Mouse (Mus musculus) MEL (cell line): ENCODE results near the gene Gpr171. TPM values are rescaled to one million over a fixed set of nuclear protein-coding genes. Genes with fewer than 3 reads are reported as not detected.

Source experiments
- DNase-seq: peaks from one replicate; pipeline ENCODE4 v3.0.0; 2011; ENCODE audit warnings: low read depth, low spot score
- H3K27ac ChIP-seq: 2 replicates; pipeline ENCODE4 v1.5.1; 2012; ENCODE audit warnings: low read depth, mild to moderate bottlenecking, control low read depth, low read length, moderate library complexity; ENCODE audit not compliant: control insufficient read depth
- H3K27me3 ChIP-seq, 2 experiments: fragments of 150-350 bp in 1 of 2; sonication (generic) in 1 of 2; 2 replicates each; pipeline ENCODE4 v1.6.1; 2012; ENCODE audit warnings: low read length in 2 of 2, mild to moderate bottlenecking in 2 of 2, improper control_type of control experiment in 1 of 2, moderate library complexity in 1 of 2; ENCODE audit not compliant: insufficient read depth in 2 of 2, control insufficient read depth in 1 of 2
- H3K36me3 ChIP-seq, 2 experiments: 2 replicates each; pipeline ENCODE4 v1.6.1; 2012 to 2014; ENCODE audit warnings: low read length in 2 of 2, improper control_type of control experiment in 1 of 2, inconsistent platforms in 1 of 2, mild to moderate bottlenecking in 1 of 2; ENCODE audit not compliant: insufficient read depth in 2 of 2, control insufficient read depth in 1 of 2
- H3K4me1 ChIP-seq, 2 experiments: fragments of 150-350 bp in 1 of 2; sonication (generic) in 1 of 2; 2 replicates each; pipeline ENCODE4 v1.6.1; 2012; ENCODE audit warnings: low read length in 2 of 2, improper control_type of control experiment in 1 of 2, mild to moderate bottlenecking in 1 of 2; ENCODE audit not compliant: insufficient read depth in 2 of 2, control insufficient read depth in 1 of 2
- H3K4me3 ChIP-seq, 2 experiments: fragments of 150-350 bp in 1 of 2; sonication (generic) in 1 of 2; 2 replicates each; pipeline ENCODE4 v1.5.1; 2012; ENCODE audit warnings: low read depth in 2 of 2, low read length in 2 of 2, mild to moderate bottlenecking in 2 of 2, moderate library complexity in 2 of 2, control low read depth in 1 of 2, improper control_type of control experiment in 1 of 2; ENCODE audit not compliant: control insufficient read depth in 1 of 2, insufficient read depth in 1 of 2
- H3K79me2 ChIP-seq: 2 replicates; pipeline ENCODE4 v1.6.1; 2012; ENCODE audit warnings: mild to moderate bottlenecking, low read length, moderate library complexity; ENCODE audit not compliant: control insufficient read depth, poor library complexity, insufficient read depth
- H3K9ac ChIP-seq: 2 replicates; pipeline ENCODE4 v1.6.1; 2012; ENCODE audit warnings: low read depth, mild to moderate bottlenecking, control low read depth, low read length, moderate library complexity; ENCODE audit not compliant: control insufficient read depth, poor library complexity, severe bottlenecking
- H3K9me3 ChIP-seq: fragments of 150-350 bp; sonication (generic); replicated peaks from 2 replicates; pipeline ENCODE4 v1.6.1; 2012; ENCODE audit warnings: mild to moderate bottlenecking, low read length, improper control_type of control experiment, moderate library complexity; ENCODE audit not compliant: insufficient read depth
- BHLHE40 ChIP-seq: IDR thresholded peaks from 2 replicates; pipeline ENCODE4 v1.6.1; 2012; ENCODE audit warnings: low read depth, mild to moderate bottlenecking, inconsistent platforms, low read length, improper control_type of control experiment, borderline replicate concordance
- CHD1 ChIP-seq: IDR thresholded peaks from 2 replicates; pipeline ENCODE4 v1.6.1; 2012; ENCODE audit warnings: low read depth, mild to moderate bottlenecking, inconsistent platforms, low read length, improper control_type of control experiment
- CHD2 ChIP-seq: IDR thresholded peaks from 2 replicates; pipeline ENCODE4 v1.6.1; 2011; ENCODE audit warnings: low read length, improper control_type of control experiment
- CTCF ChIP-seq, 3 experiments: IDR thresholded peaks in 2 of 3; conservative IDR thresholded peaks in 1 of 3; 2 replicates each; pipeline ENCODE4 v1.5.1; 2011 to 2012; ENCODE audit warnings: low read length in 3 of 3, low read depth in 2 of 3, mild to moderate bottlenecking in 2 of 3, improper control_type of control experiment in 1 of 3, inconsistent platforms in 1 of 3, mixed read lengths in 1 of 3, moderate library complexity in 1 of 3; ENCODE audit not compliant: control insufficient read depth in 1 of 3, insufficient read depth in 1 of 3, poor library complexity in 1 of 3, severe bottlenecking in 1 of 3
- E2F4 ChIP-seq: IDR thresholded peaks from 2 replicates; pipeline ENCODE4 v1.6.1; 2011; ENCODE audit warnings: low read depth, low read length, improper control_type of control experiment, borderline replicate concordance
- ELF1 ChIP-seq: IDR thresholded peaks from 2 replicates; pipeline ENCODE4 v1.6.1; 2014; ENCODE audit warnings: low read depth, mild to moderate bottlenecking, inconsistent platforms, low read length, improper control_type of control experiment, moderate library complexity
- EP300 ChIP-seq, 2 experiments: IDR thresholded peaks; 2 replicates each; pipeline ENCODE4 v1.6.1; 2011; ENCODE audit warnings: improper control_type of control experiment in 2 of 2, low read length in 2 of 2, low read depth in 1 of 2, mild to moderate bottlenecking in 1 of 2
- ETS1 ChIP-seq: IDR thresholded peaks from 2 replicates; pipeline ENCODE4 v1.6.1; 2012; ENCODE audit warnings: low read depth, mild to moderate bottlenecking, inconsistent platforms, low read length, improper control_type of control experiment, moderate library complexity
- GABPA ChIP-seq: IDR thresholded peaks from 2 replicates; pipeline ENCODE4 v1.6.1; 2012; ENCODE audit warnings: low read depth, mild to moderate bottlenecking, inconsistent platforms, low read length, improper control_type of control experiment, moderate library complexity
- GATA1 ChIP-seq: IDR thresholded peaks from 2 replicates; pipeline ENCODE4 v1.6.1; 2011; ENCODE audit warnings: low read depth, low read length, improper control_type of control experiment
- HCFC1 ChIP-seq: IDR thresholded peaks from 2 replicates; pipeline ENCODE4 v1.6.1; 2012; ENCODE audit warnings: low read depth, mild to moderate bottlenecking, inconsistent platforms, low read length, improper control_type of control experiment, moderate library complexity
- JUND ChIP-seq: IDR thresholded peaks from 2 replicates; pipeline ENCODE4 v1.6.1; 2011; ENCODE audit warnings: low read depth, mild to moderate bottlenecking, improper control_type of control experiment, low read length
- MAX ChIP-seq: IDR thresholded peaks from 2 replicates; pipeline ENCODE4 v1.6.1; 2011; ENCODE audit warnings: low read length, improper control_type of control experiment
- MAZ ChIP-seq: IDR thresholded peaks from 2 replicates; pipeline ENCODE4 v1.6.1; 2012; ENCODE audit warnings: low read depth, mild to moderate bottlenecking, inconsistent platforms, low read length, improper control_type of control experiment
- MEF2A ChIP-seq: IDR thresholded peaks from 2 replicates; pipeline ENCODE4 v1.6.1; 2014; ENCODE audit warnings: low read depth, mild to moderate bottlenecking, inconsistent platforms, low read length, improper control_type of control experiment; ENCODE audit not compliant: poor library complexity, insufficient replicate concordance, severe bottlenecking; ENCODE audit errors: extremely low read depth
- MXI1 ChIP-seq: IDR thresholded peaks from 2 replicates; pipeline ENCODE4 v1.6.1; 2011; ENCODE audit warnings: mild to moderate bottlenecking, low read depth, low read length, improper control_type of control experiment
- MYB ChIP-seq: IDR thresholded peaks from 2 replicates; pipeline ENCODE4 v1.6.1; 2011; ENCODE audit warnings: mild to moderate bottlenecking, low read depth, low read length, improper control_type of control experiment
- NRF1 ChIP-seq: IDR thresholded peaks from 2 replicates; pipeline ENCODE4 v1.6.1; 2014; ENCODE audit warnings: low read depth, mild to moderate bottlenecking, inconsistent platforms, low read length, improper control_type of control experiment, moderate library complexity; ENCODE audit not compliant: poor library complexity, insufficient read depth, severe bottlenecking
- POLR2AphosphoS2 ChIP-seq: IDR thresholded peaks from 2 replicates; pipeline ENCODE4 v1.6.1; 2011; ENCODE audit warnings: low read length, improper control_type of control experiment
- RAD21 ChIP-seq: IDR thresholded peaks from 2 replicates; pipeline ENCODE4 v1.6.1; 2011; ENCODE audit warnings: mild to moderate bottlenecking, low read depth, low read length, improper control_type of control experiment
- RCOR1 ChIP-seq: IDR thresholded peaks from 2 replicates; pipeline ENCODE4 v1.6.1; 2012; ENCODE audit warnings: low read depth, mild to moderate bottlenecking, inconsistent platforms, low read length, improper control_type of control experiment
- SIN3A ChIP-seq: IDR thresholded peaks from 2 replicates; pipeline ENCODE4 v1.6.1; 2012; ENCODE audit warnings: low read length, improper control_type of control experiment, inconsistent platforms
- SMC3 ChIP-seq: IDR thresholded peaks from 2 replicates; pipeline ENCODE4 v1.6.1; 2011; ENCODE audit warnings: low read depth, low read length, improper control_type of control experiment
- TAL1 ChIP-seq: IDR thresholded peaks from 2 replicates; pipeline ENCODE4 v1.6.1; 2012; ENCODE audit warnings: mild to moderate bottlenecking, inconsistent platforms, low read length, moderate library complexity, mixed read lengths
- TCF12 ChIP-seq: IDR thresholded peaks from 2 replicates; pipeline ENCODE4 v1.6.1; 2014; ENCODE audit warnings: low read depth, mild to moderate bottlenecking, inconsistent platforms, low read length, improper control_type of control experiment, moderate library complexity
- UBTF ChIP-seq: IDR thresholded peaks from 2 replicates; pipeline ENCODE4 v1.6.1; 2012; ENCODE audit warnings: low read depth, mild to moderate bottlenecking, inconsistent platforms, low read length, improper control_type of control experiment, moderate library complexity, borderline replicate concordance; ENCODE audit not compliant: insufficient read depth
- USF1 ChIP-seq: IDR thresholded peaks from 2 replicates; pipeline ENCODE4 v1.6.1; 2014; ENCODE audit warnings: low read depth, mild to moderate bottlenecking, inconsistent platforms, low read length, improper control_type of control experiment, moderate library complexity
- USF2 ChIP-seq, 2 experiments: IDR thresholded peaks; 2 replicates each; pipeline ENCODE4 v1.6.1; 2011 to 2012; ENCODE audit warnings: improper control_type of control experiment in 2 of 2, low read length in 2 of 2, borderline replicate concordance in 1 of 2, inconsistent platforms in 1 of 2, low read depth in 1 of 2, mild to moderate bottlenecking in 1 of 2; ENCODE audit not compliant: insufficient read depth in 1 of 2
- ZMIZ1 ChIP-seq: IDR thresholded peaks from 2 replicates; pipeline ENCODE4 v1.6.1; 2012; ENCODE audit warnings: low read depth, mild to moderate bottlenecking, inconsistent platforms, low read length, improper control_type of control experiment, moderate library complexity
- polyA plus RNA-seq, 2 experiments: library from polyadenylated mRNA; stranded (reverse) in 1 of 2; unstranded in 1 of 2; fragments of >175 nt in 1 of 2; fragments of >200 nt in 1 of 2; gene quantifications; 2 replicates each; pipeline versions ENCODE4 v1.2.1 to v1.2.4; 2012; ENCODE audit warnings: low replicate concordance in 2 of 2, low read depth in 1 of 2; ENCODE audit not compliant: insufficient read length in 2 of 2, insufficient read depth in 1 of 2, missing spikeins in 1 of 2
- total RNA-seq: library from RNA; depleted of rRNA; stranded (reverse); fragments of 300-350 nt; gene quantifications from 2 replicates; pipeline ENCODE4 v1.2.3, GENCODE M21; 2012

The Gpr171 gene
- total and polyA plus RNA-seq, 3 experiments = not detected

DNA sequence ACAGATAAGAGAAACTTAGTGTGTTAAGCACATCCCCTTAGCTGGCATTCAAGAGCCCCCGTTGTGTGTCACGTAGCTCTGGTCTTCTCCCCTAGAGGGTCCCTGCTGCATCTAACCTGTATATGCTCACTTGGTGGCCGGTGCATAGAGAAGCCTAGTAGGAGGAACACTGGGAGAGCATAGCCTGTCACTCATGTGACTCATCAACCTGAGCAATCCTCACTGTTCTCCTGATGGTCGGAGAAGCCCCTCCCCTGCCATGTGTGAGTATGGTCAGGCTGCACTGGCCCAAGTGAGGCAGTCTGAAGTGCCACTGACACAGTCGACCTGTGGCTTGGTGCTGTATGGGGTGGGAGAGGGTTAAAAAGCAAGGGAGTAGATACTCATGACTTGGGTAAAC lies 23.4 kb upstream of the Gpr171 start:
- H3K79me2 ChIP-seq = no peaks in the 10 kb centered on the region
- TF ChIP-seq CHD2 = no peak
- TF ChIP-seq TCF12 = no peak
- TF ChIP-seq SIN3A = no peak
- no peak for TF ChIP-seq USF2 (IDR thresholded peaks at IDR 0.05; ENCODE audit: borderline replicate concordance in 1 of 2, insufficient read depth in 1 of 2, low read depth in 1 of 2, low read length in 2 of 2)
- TF ChIP-seq EP300 (IDR thresholded peaks at IDR 0.05; ENCODE audit: low read depth in 1 of 2, low read length in 2 of 2) = no peak
- no peak for TF ChIP-seq MYB
- TF ChIP-seq MXI1 = no peak
- TF ChIP-seq NRF1 = no peak
- no peak for TF ChIP-seq RCOR1
- TF ChIP-seq CHD1 = no peak
- no peak for TF ChIP-seq ETS1
- no peaks in the 10 kb centered on the region for H3K9me3 ChIP-seq
- peaks cover 11 to 25% of the 10 kb centered on the region in 2 experiments for H3K4me1 ChIP-seq
- no peak overlapping the region for H3K9ac ChIP-seq
- peaks cover 0 to 20% of the 10 kb centered on the region in 2 experiments; a peak in 2 of 4 replicates for H3K36me3 ChIP-seq
- 0 out of 4 replicates have a peak overlapping the region, but pooled peaks of 1 of the 2 experiments have one; percentile 6 for H3K4me3 ChIP-seq
- H3K27ac ChIP-seq = no peak overlapping the region
- peak; percentile 26 for DNase-seq
- no peaks in the 10 kb centered on the region for H3K27me3 ChIP-seq

- Histone ChIP-seq H3K4me1 (peaks cover 11 to 34% of the 10 kb centered on the region in 2 experiments), H3K4me3 (no peak overlapping the region), H3K27ac (no peak overlapping the region), H3K27me3 (no peaks in the 10 kb centered on the region), H3K9ac (no peak overlapping the region), H3K36me3 (peaks cover 0 to 21% of the 10 kb centered on the region in 2 experiments; a peak in 2 of 4 replicates), H3K9me3 (no peaks in the 10 kb centered on the region), H3K79me2 (no peaks in the 10 kb centered on the region)
- no peak for DNase-seq
- TF ChIP-seq GATA1 (peak; percentile 86), TCF12 (peak; percentile 86), SMC3 (no peak), GABPA (no peak), MAZ (no peak), POLR2AphosphoS2 (no peak), RAD21 (no peak), E2F4 (no peak), CTCF (IDR thresholded peaks at IDR 0.05 in 2 of 3, conservative IDR thresholded peaks at IDR 0.05 in 1 of 3; ENCODE audit: control insufficient read depth in 1 of 3, insufficient read depth in 1 of 3, low read depth in 2 of 3, low read length in 3 of 3, poor library complexity in 1 of 3, severe bottlenecking in 1 of 3) (no peak), MEF2A (no peak), NRF1 (no peak), USF1 (peak; percentile 53; the same call in 1 of the 2 replicates), MAX (no peak), MYB (no peak), HCFC1 (no peak), MXI1 (peak; percentile 33; the same call in 1 of the 2 replicates), TAL1 (no peak), BHLHE40 (no peak), ELF1 (no peak), ZMIZ1 (no peak), JUND (no peak), CHD1 (no peak), UBTF (no peak), EP300 (IDR thresholded peaks at IDR 0.05; ENCODE audit: low read depth in 1 of 2, low read length in 2 of 2) (peak; percentile 56 to 76)
These were observed 20.3 kb upstream of the Gpr171 start for GRCm38 (mm10) chr3:59121780-59122449.
